Mouse (Mus musculus): ENCODE results near the gene Olfr632.
"Not testable (repeated sequence)": the region's sequence is repeated elsewhere in the genome, so short reads cannot be mapped to it uniquely, and the experiment has no call there.

Gene Olfr632

GRCm38 (mm10) chr7:103934264-103934663 lies at the start of gene Olfr632:
Gene Olfr632 (plus strand): TSS chr7:103934347.
- DNase-seq, result no peak

GRCm38 (mm10) chr7:103886152-103886551 lies 48.0 kb upstream of the Olfr632 start, which contains the start of gene Olfr66:
Gene Olfr66 (minus strand): TSS chr7:103886252.
- DNase-seq, result no peak

GRCm38 (mm10) chr7:103894385-103894784 lies 39.8 kb upstream of the Olfr632 start, which contains the start of gene Olfr64:
Gene Olfr64 (minus strand): TSS chr7:103894485.
- DNase-seq, result no peak

GRCm38 (mm10) chr7:103903187-103903586 lies 31.0 kb upstream of the Olfr632 start, which contains the start of gene Olfr65:
Gene Olfr65 (plus strand): TSS chr7:103903487.
- no peak for DNase-seq

GRCm38 (mm10) chr7:103910047-103910446 lies 24.1 kb upstream of the Olfr632 start:
- no peak for DNase-seq

GRCm38 (mm10) chr7:103912969-103913511 lies 21.1 kb upstream of the Olfr632 start:
- DNase-seq, result no peak

- no peak for DNase-seq
Observed at GRCm38 (mm10) chr7:103915338-103915737, 18.8 kb upstream of the Olfr632 start.

GRCm38 (mm10) chr7:103928525-103928924 lies 5.6 kb upstream of the Olfr632 start, which contains the start of gene Olfr631:
Gene Olfr631 (plus strand): TSS chr7:103928825.
- DNase-seq, result no peak

- DNase-seq, result peak in 1 of 2 experiments; percentile 37
Observed at GRCm38 (mm10) chr7:103942730-103943129, 8.6 kb downstream of the Olfr632 start.

- no peak for DNase-seq
Observed at GRCm38 (mm10) chr7:103944137-103944536, 10.0 kb downstream of the Olfr632 start, which contains the start of gene Olfr633. Gene Olfr633 (plus strand): TSS chr7:103944437.

GRCm38 (mm10) chr7:103966873-103967272 lies 32.7 kb downstream of the Olfr632 start:
- not testable (repeated sequence) for DNase-seq

GRCm38 (mm10) chr7:103970852-103971251 lies 36.7 kb downstream of the Olfr632 start, which contains the start of gene Olfr635:
Gene Olfr635 (plus strand): TSS chr7:103971152.
- no peak for DNase-seq

GRCm38 (mm10) chr7:103971782-103972181 lies 37.6 kb downstream of the Olfr632 start:
- DNase-seq, result no peak
